Mouse (Mus musculus): ENCODE measurements at regions not wholly inside any gene's neighbourhood (a gene's known extent, or its start where the extent isn't known, plus 50 kb on each side); places are given as distances from the start of the nearest gene placed in this dataset.

DNA sequence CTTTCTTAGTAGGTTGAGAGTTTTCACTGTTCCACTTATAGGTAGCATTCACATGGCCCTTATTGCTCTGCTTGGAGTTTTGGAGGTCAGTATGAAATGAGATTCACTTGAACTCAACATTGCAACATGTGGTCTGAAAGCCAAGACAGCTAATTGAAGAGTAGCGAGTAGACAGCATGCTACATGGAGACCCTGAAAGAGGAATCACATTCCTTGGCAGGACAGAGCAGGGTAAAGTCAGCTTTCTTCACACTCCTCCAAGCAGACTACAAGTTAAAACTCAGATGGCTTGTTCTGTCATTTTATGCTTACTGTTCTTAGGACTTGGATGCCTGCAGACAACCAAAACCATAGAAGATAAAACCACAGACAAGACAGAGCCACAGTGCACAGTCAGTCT is 91.1 kb upstream of the Rnd3 start:
- no peak for DNase-seq (ENCODE audit: low read depth, low spot score)

DNA sequence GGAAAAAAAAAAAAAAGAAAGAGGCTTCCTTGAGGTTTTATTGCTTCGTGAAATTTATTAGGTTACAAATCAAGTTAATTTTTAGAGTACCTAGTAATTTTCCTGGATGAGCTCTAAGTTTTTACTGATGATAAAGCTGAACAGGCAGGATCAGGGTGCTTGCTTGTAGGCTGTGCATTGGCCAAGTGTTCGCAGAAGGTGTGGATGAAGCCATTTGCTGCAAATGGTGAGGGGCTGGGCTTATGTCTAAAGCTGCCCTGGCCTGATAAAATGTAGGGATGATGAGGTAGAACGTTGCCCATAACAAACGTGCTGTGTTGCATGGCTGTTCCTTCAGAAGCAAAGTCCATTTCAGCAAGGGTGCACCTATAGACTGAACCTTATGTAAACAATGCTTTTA is 90.1 kb upstream of the Rnd3 start:
- DNase-seq (ENCODE audit: low read depth, low spot score), result no peak

DNA sequence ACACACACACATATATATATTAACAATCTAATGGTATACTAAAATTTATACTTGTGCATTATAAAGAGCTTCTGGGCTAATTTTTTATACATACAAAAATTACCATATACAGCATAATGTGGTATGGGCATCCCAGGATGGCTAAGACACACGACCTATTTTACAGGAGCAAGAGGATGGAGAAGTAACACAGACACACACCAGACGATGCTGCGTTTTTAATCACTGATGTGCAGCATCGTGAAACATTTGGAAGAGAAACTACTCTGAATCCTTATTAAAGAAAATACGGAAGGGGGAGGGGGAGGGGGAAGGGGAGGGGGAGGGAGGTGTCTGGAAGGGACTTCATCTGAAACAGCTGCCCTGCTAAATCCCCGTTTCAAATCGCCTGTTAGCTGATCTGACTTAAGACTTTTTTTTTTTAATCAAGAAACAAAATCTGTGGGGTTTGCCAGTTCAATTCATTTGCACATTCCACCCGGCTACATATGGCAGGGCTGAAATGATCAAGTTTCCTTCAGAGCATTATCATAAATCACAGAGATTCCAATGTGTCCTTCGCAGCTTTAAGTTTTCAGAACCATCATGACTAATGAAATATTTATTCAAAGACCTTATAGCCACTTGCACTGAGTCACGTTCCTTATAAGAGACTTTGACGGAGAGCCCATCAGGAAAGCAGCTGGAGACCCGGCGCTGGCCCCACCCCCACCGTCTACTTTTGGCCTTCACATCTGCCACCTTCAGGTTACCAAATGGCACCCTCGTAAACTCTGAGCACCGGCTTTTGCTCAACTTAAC is 89.4 kb upstream of the Rnd3 start:
- DNase-seq (ENCODE audit: low read depth, low spot score), result peak; percentile 6

DNA sequence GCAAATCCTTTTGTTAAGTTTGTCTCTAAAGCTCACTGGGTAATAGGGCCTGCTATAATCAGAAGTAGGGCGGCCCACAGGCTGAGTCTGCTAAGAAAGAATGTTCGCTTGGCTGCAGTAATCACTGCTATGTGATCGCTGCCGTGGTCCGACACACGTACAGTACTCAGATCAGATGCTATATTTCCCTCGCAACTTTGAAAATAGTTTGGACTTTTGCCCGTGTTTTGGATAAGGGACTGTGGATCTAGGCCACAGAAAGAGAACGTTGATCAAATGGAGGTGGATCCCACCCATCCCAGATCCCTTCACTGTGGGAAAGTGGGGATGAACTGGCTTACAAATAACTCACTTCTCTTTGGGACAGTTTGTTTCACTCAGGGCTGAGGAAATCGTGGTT is 88.5 kb upstream of the Rnd3 start:
- no peak for DNase-seq (ENCODE audit: low read depth, low spot score)

DNA sequence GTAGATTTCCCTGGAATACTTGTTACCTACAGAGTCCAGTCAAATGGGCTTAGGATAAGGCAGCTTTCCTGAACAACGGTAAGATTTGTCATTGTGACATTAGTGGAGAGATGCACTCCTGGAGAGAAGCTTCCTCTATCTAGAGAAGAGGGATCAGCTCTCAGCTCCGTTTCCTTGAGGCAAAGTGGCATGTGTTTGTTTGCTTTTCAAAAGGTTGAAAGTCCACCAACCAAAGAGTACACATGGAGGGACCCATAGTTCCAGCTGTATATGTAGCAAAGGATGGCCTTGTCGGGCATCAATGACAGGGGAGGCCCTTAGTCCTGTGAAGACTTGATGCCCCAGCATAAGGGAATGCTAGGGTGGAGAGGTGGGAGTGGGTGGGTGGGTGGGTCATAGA is 87.9 kb upstream of the Rnd3 start:
- DNase-seq (ENCODE audit: low read depth, low spot score), result no peak

DNA sequence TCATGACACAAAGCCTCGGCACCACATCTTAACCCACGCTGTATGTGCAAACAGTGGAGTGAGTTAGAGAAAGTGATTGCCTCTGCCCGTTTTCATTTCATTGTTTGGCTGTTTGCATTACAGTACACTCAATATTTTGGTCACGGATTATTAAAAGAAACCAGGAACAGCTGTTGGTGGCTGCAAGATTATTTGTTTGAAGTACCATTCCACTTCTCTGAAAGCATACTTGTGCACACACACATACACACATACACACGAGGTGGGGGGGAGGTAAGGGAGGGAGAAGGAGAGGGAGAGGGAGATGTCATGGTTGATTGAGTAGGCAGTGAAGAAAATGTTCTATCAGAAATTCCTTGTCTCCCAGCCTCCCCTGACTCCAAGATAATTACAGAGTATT is 85.5 kb upstream of the Rnd3 start:
- no peak for DNase-seq (ENCODE audit: low read depth, low spot score)

DNA sequence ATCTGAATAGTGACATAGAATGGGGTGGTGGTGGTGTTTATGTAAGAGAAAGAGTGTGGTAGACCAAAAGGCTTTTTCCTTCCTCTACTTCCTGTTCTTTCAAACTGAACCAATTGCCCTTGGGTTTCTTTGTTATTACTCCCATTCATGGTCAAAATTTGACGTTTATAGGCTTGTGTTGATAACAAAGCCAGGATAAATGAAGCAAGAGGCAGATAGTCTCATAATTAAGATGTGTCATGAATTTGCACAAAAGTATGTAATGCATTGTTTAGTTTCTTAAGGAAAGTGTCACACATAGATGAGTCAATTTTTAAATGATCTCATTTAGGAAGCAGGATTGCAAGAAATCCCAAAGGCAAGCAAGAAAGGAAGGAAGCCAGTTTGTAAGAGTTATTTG is 73.9 kb upstream of the Rnd3 start:
- no peak for DNase-seq (ENCODE audit: low read depth, low spot score)

DNA sequence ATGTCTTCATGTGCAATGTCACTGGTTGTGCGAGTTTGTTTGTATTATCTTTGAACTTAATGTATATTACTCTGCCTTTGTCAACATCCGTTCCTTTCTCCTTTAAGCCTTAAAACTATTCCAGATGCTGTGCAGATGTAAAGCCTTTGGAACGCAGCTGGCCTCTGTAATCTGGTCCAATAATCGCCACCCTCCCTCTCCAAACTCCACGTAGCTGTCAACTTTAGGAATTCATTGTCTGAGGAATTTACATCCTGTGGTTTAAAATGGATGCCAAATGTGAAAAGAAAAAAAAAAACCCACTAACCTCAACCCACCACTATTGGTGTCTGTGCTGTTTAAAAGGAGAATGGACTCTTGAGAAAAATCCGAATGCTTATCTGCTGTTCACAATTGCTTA is 70.8 kb upstream of the Rnd3 start:
- DNase-seq (ENCODE audit: low read depth, low spot score), result no peak

DNA sequence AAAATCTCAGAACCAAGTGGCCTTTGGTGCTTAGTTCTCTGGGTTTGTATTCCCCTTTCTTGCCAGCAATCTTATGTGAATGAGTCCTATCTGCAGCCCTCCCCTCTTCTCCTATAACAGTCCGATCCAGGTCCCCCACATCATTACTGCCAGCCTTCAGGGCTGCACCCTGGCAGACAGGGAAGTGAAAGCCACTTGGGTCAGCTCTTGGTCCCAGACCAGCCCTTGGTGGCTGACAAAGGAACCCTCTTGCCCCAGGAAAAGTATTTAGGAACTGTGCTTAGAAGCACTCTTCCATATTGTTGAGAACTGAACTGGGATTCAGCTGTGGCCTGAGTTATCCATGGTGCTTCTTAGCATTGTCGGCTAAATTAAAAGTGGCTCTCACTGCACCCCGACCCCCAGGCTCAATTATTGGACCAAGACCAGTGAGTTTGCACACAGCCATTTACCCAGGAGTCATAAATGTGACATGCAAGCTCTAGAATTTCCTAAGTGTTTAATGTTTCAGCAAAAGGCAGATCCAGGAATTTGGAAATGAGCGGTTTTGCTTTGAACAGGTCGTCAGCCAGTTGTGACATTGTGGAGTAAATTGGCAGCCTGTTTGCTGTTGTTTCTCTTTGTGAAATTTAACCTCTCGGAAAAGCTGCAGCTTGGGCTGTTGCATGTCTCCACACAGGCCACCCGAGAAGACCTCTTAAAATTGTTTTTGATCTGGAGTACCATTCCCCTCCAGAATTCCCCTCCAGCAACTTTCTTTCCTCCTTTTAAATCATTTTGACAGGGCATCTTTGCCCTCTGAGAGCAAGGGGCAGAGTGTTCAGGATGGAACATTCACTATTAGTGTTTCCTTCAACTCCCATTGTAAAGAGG is 58.5 kb upstream of the Rnd3 start:
- DNase-seq (ENCODE audit: low read depth, low spot score), result no peak

DNA sequence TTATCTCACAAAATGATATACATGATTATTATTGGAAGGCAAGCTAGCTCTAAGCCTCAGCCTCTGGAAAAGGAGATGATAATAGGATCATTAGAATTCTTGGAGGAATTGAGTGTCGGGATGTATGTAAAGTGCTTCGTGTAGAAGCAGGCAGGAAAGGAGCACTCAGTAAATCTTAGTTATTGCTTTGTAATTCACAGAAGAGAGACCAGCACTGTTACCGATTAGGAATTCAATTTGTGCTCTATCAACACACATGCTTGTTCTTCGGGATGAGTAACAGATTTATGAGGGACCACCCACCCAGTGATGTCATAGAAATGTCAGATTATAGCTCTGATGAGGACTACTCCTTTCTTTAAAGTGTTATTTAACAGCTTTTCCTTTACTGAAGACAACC is 57.4 kb upstream of the Rnd3 start:
- no peak for DNase-seq (ENCODE audit: low read depth, low spot score)

Measured in brain, embryonic 18.5 days (tissue).